29 mouse cellular contexts compared by ENCODE assay signal in genomic region chr15:36927436-36927835, GRCm38 (mm10).
A peak's percentile ranks its signal among the peaks of the same experiment; 100 is the strongest.
DNase-seq lines count a peak whose midpoint lies in the region; ATAC-seq and TF ChIP-seq lines count a peak whose summit lies in the region.
"Had no signal": no experiment of that assay in that cellular context is flagged by ENCODE, and none has a peak within 500 bp of the region (broad histone marks: within the 10 kb centered on the region; RNA-seq: fewer than 3 reads in every experiment).

No protein-coding gene starts in this region.

- no peak for ATAC-seq in embryonic facial prominence, embryonic 14.5 days (ENCODE audit: low read depth)
- ATAC-seq in erythroid progenitor cell, adult 5-6 weeks (replicated peaks; ENCODE audit: low FRiP score, poor library complexity, severe bottlenecking): no peak
- ATAC-seq: forebrain, embryonic 15.5 days; midbrain, embryonic 13.5 days had no signal

- no peaks in the 10 kb centered on the region for H3K27me3 ChIP-seq in embryonic facial prominence, embryonic 14.5 days (replicated peaks; ENCODE audit: control insufficient read depth, insufficient read depth, low read length)
- no peaks in the 10 kb centered on the region for H3K27me3 ChIP-seq in embryonic facial prominence, embryonic 10.5 days (replicated peaks; ENCODE audit: low read depth, poor library complexity, severe bottlenecking)
- H3K27me3 ChIP-seq in cerebellum, adult 2 months (ENCODE audit: control insufficient read depth, insufficient read depth, low read length): no peaks in the 10 kb centered on the region
- H3K27me3 ChIP-seq: embryonic facial prominence, embryonic 15.5 days; forebrain, embryonic 15.5 days; heart, embryonic 12.5 days; hindbrain, embryonic 13.5 days; limb, embryonic 15.5 days; liver, embryonic 13.5 days; midbrain, embryonic 13.5 days; stomach, embryonic 15.5 days had no signal

- no peak overlapping the region for H3K4me2 ChIP-seq in embryonic facial prominence, embryonic 14.5 days (ENCODE audit: low read depth, low read length)
- H3K4me2 ChIP-seq: embryonic facial prominence, embryonic 15.5 days; forebrain, embryonic 15.5 days; heart, embryonic 12.5 days; hindbrain, embryonic 13.5 days; limb, embryonic 15.5 days; liver, embryonic 13.5 days; midbrain, embryonic 13.5 days; stomach, embryonic 15.5 days had no signal

- no peak overlapping the region for H3K4me3 ChIP-seq in embryonic facial prominence, embryonic 14.5 days (ENCODE audit: low read depth, low read length)
- no peak overlapping the region for H3K4me3 ChIP-seq in embryonic facial prominence, embryonic 10.5 days
- no peak overlapping the region for H3K4me3 ChIP-seq in cerebellum, adult 2 months (replicated peaks; ENCODE audit: insufficient read depth, low read depth, low read length)
- H3K4me3 ChIP-seq: embryonic facial prominence, embryonic 15.5 days; forebrain, embryonic 15.5 days; gastrocnemius, adult 2 months; heart, embryonic 12.5 days; hindbrain, embryonic 13.5 days; limb, embryonic 10.5 days; limb, embryonic 15.5 days; liver, embryonic 13.5 days; midbrain, embryonic 13.5 days; stomach, embryonic 15.5 days had no signal

- no peak overlapping the region for H3K27ac ChIP-seq in embryonic facial prominence, embryonic 14.5 days (replicated peaks; ENCODE audit: low read depth, low read length)
- no peak overlapping the region for H3K27ac ChIP-seq in embryonic facial prominence, embryonic 10.5 days (replicated peaks)
- H3K27ac ChIP-seq in cerebellum, adult 2 months (ENCODE audit: insufficient read depth, low read length): no peak overlapping the region
- H3K27ac ChIP-seq: embryonic facial prominence, embryonic 15.5 days; forebrain, embryonic 15.5 days; gastrocnemius, adult 2 months; hindbrain, embryonic 13.5 days; limb, embryonic 10.5 days; limb, embryonic 15.5 days; liver, embryonic 13.5 days; macrophage; midbrain, embryonic 13.5 days; stomach, embryonic 15.5 days had no signal

- no peaks in the 10 kb centered on the region for H3K4me1 ChIP-seq in embryonic facial prominence, embryonic 14.5 days (ENCODE audit: control insufficient read depth, insufficient read depth, low read length)
- 0 out of 2 replicates have a peak, but pooled peaks cover 4% of the 10 kb centered on the region for H3K4me1 ChIP-seq in embryonic facial prominence, embryonic 10.5 days
- H3K4me1 ChIP-seq in cerebellum, adult 2 months (ENCODE audit: control insufficient read depth, insufficient read depth, low read length): peaks cover 4% of the 10 kb centered on the region; the same call in 1 of the 2 replicates
- H3K4me1 ChIP-seq: forebrain, embryonic 15.5 days; hindbrain, embryonic 13.5 days; midbrain, embryonic 13.5 days had no signal

- H3K9ac ChIP-seq in embryonic facial prominence, embryonic 14.5 days (ENCODE audit: low read depth, low read length): no peak overlapping the region
- H3K9ac ChIP-seq: embryonic facial prominence, embryonic 15.5 days; forebrain, embryonic 15.5 days; heart, embryonic 12.5 days; hindbrain, embryonic 13.5 days; limb, embryonic 15.5 days; liver, embryonic 13.5 days; midbrain, embryonic 13.5 days; stomach, embryonic 15.5 days had no signal

- 47% methylated on average over 5 of the region's 5 CpGs for WGBS in embryonic facial prominence, embryonic 14.5 days
- 78% methylated on average over 5 of the region's 5 CpGs for WGBS in embryonic facial prominence, embryonic 10.5 days
- 85% methylated on average over 5 of the region's 5 CpGs for WGBS in cerebellum, adult 2 months

- H3K36me3 ChIP-seq in embryonic facial prominence, embryonic 14.5 days (ENCODE audit: control insufficient read depth, insufficient read depth, low read length): no peaks in the 10 kb centered on the region
- H3K36me3 ChIP-seq in embryonic facial prominence, embryonic 10.5 days (replicated peaks): no peaks in the 10 kb centered on the region
- H3K36me3 ChIP-seq: embryonic facial prominence, embryonic 15.5 days; forebrain, embryonic 15.5 days; heart, embryonic 12.5 days; hindbrain, embryonic 13.5 days; limb, embryonic 10.5 days; limb, embryonic 15.5 days; liver, embryonic 13.5 days; midbrain, embryonic 13.5 days; stomach, embryonic 15.5 days had no signal

- no peak for TF ChIP-seq CTCF in cerebellum, adult 2 months (IDR thresholded peaks at IDR 0.05; ENCODE audit: borderline replicate concordance, insufficient read depth, low read depth, low read length)

- peak; percentile 54 for DNase-seq in embryonic facial prominence, embryonic 14.5 days (ENCODE audit: low spot score)
- no peak for DNase-seq in embryonic facial prominence, embryonic 10.5 days (ENCODE audit: low spot score)
- peak; percentile 45 for DNase-seq in urinary bladder, postnatal 14 days (ENCODE audit: low spot score)
- DNase-seq in urinary bladder, adult 2 months (ENCODE audit: low spot score): no peak
- peak; percentile 50 for DNase-seq in thymus, postnatal 14 days
- DNase-seq in cerebellum, adult 2 months: no peak
- DNase-seq: adrenal gland, postnatal 14 days; cerebellum, adult 11 months; cerebellum, adult 9-11 months; gastrocnemius, adult 2 months; gastrocnemius, postnatal 36 days; heart, adult 18-20 months; heart, postnatal 4 days; kidney, adult 11 months; kidney, postnatal 14 days; layer of hippocampus, adult 9-11 months; liver, embryonic 13.5 days; lung, adult 2 months; lung, postnatal 10 days had no signal

- TF ChIP-seq POLR2A in cerebellum, adult 2 months (IDR thresholded peaks at IDR 0.05; ENCODE audit: borderline replicate concordance, insufficient read depth, low read length): no peak

- no peaks in the 10 kb centered on the region for H3K9me3 ChIP-seq in embryonic facial prominence, embryonic 14.5 days (ENCODE audit: control insufficient read depth, low read length)
- H3K9me3 ChIP-seq in embryonic facial prominence, embryonic 10.5 days: no peaks in the 10 kb centered on the region
- H3K9me3 ChIP-seq: embryonic facial prominence, embryonic 15.5 days; forebrain, embryonic 15.5 days; hindbrain, embryonic 13.5 days; limb, embryonic 10.5 days; limb, embryonic 15.5 days; liver, embryonic 13.5 days; midbrain, embryonic 13.5 days; stomach, embryonic 15.5 days had no signal

Comparison
In these comparisons a context has a peak if more than half of its experiments do, and no peak if none do; other contexts are left out.
1. DNase-seq: peak in embryonic facial prominence, embryonic 14.5 days (single experiment), urinary bladder, postnatal 14 days (single experiment) and thymus, postnatal 14 days (single experiment); none in embryonic facial prominence, embryonic 10.5 days (single experiment), urinary bladder, adult 2 months (single experiment) and cerebellum, adult 2 months (0 of 2).